Mouse (Mus musculus): ENCODE results near the gene Lce1e.
A peak's percentile ranks its signal among the peaks of the same experiment; 100 is the strongest.

Lce1e gene

DNA sequence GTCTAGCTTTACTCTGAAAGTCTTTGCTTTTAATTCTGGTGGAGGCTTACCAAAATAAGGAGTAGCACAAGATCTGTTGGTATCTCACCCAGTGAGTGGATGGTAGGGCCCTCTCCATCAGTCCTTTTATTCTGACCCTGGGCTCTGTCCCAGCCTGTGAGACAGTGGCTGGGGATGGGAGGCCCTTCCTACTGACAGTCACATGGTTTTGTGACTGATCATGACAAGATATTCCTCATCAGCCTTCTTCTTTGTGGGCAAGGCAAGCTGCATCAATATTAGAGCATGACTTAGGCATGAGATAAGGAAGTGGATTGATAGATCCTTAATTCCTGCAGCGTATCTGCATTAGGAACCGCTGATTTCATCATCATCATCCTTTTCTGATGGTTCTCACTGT lies at the start of gene Lce1e:
Lce1e (minus strand) TSS at position 101 of the 400 bp plus-strand sequence.
- DNase-seq, result no peak

DNA sequence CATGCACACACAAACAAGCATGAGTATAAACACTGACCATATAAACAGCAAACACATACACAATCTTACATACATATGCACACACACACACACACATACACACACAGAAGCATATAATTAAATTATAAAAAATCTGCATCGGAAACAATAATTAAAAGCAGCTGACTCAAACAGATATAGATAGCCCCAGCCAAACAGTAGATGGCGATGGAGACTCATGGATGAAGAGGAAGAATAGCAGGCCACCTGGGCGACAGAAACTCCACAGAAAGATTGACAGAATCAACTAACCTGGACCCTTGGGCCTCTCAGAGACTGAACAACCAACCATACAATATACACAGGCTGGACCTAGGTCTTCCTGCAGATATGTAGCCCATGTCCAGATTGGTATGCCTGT lies 44.3 kb upstream of the Lce1e start:
- DNase-seq, result no peak

DNA sequence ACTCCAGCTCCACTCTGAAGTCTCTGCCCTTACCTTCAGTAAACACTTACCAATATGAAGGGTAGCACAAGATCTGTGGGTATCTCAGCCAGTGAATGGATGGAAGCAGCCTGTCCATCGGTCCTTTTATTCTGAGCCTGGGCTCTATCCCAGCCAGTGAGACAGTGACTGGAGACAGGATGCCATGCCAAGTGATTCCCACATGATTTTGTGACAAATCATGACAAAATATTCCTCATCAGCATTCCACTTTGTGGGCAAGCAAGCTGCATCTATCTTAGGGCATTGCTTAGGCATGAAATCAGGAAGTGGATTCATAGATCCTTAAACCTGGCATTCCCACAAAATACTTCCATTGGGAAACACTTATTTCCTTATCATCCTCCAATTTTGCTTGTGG lies 43.4 kb upstream of the Lce1e start, which contains the start of gene Lce1g:
Lce1g (minus strand) TSS at position 101 of the 400 bp plus-strand sequence.
- no peak for DNase-seq

DNA sequence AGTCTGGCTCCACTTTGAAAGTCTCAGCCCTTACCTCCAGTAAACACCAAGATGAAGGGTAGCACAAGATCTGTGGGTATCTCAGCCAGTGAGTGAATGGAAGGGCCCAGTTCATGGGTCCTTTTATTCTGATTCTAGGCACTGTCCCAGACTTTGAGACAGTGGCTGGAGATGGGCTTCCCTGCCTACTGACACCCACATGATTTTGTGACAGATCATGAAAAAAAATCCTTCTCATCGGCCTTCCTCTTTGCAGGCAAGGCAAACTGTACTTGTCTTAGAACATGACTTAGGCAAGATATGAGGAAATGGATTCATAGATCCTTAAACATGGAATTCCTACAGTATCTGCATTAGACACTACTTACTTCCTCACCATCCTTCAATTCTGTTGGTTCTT lies 30.1 kb upstream of the Lce1e start, which contains the start of gene Gm38119:
Gm38119 (minus strand) TSS at position 101 of the 400 bp plus-strand sequence.
- DNase-seq, result no peak

DNA sequence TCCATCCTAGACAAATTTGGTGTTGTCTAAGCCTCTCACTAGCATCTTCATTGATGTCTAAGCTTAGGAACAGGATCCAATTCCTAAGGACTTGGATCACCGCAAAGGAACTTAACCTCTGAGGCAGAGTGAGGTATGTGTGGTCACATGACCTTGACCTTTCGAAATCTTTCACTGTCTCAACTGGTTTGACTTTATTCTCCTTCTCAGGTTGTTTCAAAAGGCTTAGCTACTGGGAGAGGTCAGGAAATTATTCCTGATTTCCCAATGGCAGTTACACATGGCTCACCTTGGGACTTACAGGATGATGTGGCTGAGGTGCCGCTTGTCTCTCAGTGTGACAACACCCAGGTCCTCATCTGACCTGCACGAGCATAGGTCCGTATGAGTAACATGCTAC lies 13.8 kb upstream of the Lce1e start:
- DNase-seq, result no peak

DNA sequence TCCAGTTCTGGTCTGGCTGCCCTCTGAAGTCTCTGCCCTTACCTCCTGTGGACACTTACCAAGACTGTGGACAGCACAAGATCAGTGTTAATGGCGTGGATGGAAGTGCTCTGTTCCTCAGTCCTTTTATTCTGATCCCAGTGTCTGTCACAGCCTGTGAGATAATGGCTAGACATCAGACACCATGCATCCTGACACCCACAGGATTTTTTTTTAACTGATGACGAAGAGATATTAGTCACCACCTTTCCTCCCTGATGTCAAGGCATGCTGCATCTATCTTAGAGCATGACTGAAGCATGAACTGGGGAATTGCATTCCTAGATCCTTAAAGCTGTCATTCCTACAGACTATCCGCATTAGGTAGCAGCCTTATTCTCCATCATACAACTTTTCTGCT lies 11.4 kb upstream of the Lce1e start, which contains the start of gene Lce1f:
Lce1f (minus strand) TSS at position 101 of the 400 bp plus-strand sequence.
- DNase-seq, result no peak

DNA sequence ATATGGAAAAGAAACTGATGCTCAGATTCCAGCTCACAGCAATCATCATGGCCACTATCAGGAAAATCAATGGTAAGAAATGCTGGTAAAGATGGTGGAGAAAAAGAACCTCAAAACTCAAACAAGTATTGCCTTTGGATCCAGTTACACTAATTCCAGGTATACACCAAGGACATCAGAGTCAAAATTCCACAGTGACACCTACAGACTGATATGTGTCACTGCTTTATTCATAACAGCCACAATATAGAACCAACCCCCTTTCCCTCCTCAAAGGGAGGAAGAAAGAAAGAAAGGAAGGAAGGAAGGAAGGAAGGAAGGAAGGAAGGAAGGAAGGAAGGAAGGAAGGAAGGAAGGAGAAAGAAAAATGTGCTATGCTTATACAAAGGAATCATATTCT lies 6.2 kb upstream of the Lce1e start:
- no peak for DNase-seq

DNA sequence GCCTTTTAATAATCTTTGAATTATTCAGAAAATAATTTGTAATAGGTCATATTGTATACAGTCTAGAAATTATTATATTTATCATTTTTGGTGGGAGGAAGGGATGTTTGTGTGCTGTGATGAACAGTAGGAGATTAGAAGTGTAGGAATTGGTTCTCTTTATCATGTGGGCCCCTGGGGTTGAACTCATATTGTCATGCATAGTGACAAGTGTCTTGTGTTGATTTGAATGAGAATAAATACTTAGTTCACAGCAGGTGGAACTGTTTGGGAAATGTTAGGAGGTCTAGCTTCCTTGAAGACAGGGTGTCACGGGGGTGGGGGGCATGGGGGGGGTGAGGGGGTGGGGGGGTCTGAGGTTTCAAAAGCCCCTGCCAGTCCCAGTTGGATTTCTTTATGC lies 14.3 kb downstream of the Lce1e start:
- no peak for DNase-seq

DNA sequence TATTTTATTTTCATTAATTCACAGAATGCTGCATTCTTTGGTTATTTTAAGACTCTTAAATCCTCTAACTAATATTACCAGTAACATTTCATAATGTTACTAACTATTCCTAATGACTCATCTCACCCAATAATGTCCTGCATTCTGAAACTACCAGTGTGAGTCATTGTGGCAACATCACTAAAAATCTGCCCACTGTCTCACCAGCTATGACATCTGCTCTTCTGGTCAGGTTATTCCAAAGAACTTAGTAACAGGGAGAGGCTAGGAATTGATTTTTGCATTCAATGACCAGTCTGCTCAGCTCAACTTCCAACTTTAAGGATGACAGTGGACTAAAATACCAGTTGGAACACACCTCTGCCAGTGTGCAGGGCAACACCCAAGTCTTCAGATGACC lies 17.2 kb downstream of the Lce1e start:
- no peak for DNase-seq

DNA sequence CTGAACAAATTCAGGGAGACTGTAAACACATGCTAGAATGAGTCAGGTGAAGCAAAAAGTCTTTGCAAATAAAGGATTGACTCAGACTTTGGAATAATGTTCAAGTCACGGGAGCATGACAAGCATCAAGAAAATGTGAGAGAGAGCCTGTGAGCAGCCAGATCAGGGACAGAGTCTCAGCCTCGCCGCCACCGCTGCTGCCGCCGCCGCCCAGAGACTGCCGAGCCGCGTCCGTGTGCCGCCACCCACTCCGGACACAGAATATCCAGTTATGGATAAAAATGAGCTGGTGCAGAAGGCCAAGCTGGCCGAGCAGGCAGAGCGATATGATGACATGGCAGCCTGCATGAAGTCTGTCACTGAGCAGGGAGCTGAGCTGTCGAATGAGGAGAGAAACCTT lies 19.7 kb downstream of the Lce1e start:
- peak; percentile 9 for DNase-seq

DNA sequence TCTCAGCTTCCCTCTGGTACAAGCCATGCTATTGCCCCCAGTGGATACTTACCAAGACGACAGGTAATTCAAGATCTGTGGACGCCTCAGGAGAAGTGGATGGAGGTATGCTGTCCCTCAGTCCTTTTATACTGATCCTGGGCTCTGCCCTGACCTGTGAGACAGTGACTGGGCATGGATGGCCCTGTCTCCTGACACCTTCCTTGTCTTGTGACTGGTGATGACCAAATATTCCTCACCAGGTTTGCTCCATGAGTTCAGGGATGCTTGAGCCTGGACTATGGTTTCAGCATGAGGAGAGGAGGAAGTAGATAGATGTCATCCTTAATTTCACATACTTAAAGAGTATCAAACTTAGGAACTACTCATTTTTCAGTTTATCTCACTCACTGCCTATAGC lies 21.8 kb downstream of the Lce1e start, which contains the start of gene Lce1d:
Lce1d (minus strand) TSS at position 101 of the 400 bp plus-strand sequence.
- no peak for DNase-seq

DNA sequence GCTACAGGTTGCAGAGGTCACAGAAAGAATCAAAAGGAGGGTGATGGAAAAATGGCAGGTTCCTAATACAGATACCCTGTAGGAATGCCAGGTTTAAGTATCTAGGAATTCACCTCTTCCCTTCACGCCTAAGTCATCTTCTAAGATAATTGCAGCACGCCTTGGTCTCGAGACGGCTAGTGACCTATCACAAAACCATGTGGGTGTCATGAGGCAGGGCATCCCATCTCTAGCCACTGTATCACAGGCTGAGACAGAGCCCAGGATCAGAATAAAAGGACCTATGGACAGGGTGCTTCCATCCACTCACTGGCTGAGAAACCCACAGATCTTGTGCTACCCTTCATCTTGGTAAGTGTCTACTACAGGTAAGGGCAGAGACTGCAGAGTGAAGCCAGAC lies 29.9 kb downstream of the Lce1e start, which contains the start of gene Lce1c:
Lce1c (plus strand) TSS at position 301 of the 400 bp plus-strand sequence.
- DNase-seq, result no peak

DNA sequence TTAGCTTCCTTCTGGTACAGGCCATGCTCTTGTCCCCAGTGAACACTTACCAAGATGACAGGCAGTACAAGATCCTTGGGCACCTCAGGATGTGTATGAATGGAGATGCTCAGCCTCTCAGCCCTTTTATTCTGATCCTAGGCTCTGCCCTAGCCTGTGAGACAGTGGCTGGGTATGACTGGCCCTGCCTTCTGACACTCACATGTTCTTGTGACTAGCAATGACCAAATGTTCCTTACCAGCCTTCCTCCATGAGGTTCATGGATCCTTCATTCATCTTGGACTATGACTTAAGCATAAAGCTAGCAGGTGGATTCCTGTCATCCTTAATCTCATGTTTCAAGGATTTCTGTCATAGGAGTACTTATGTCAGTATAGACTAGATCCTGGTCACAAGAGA lies 38.7 kb downstream of the Lce1e start, which contains the start of gene Lce1a2:
Lce1a2 (minus strand) TSS at position 101 of the 400 bp plus-strand sequence.
- no peak for DNase-seq
